Mouse (Mus musculus): ENCODE data around the gene Polr3gl. TPM values are rescaled to one million over a fixed set of nuclear protein-coding genes. Genes with fewer than 3 reads are reported as not detected.

Polr3gl gene
- polyA plus RNA-seq, 1 experiment from 2014 or later: 20.5 TPM

DNA sequence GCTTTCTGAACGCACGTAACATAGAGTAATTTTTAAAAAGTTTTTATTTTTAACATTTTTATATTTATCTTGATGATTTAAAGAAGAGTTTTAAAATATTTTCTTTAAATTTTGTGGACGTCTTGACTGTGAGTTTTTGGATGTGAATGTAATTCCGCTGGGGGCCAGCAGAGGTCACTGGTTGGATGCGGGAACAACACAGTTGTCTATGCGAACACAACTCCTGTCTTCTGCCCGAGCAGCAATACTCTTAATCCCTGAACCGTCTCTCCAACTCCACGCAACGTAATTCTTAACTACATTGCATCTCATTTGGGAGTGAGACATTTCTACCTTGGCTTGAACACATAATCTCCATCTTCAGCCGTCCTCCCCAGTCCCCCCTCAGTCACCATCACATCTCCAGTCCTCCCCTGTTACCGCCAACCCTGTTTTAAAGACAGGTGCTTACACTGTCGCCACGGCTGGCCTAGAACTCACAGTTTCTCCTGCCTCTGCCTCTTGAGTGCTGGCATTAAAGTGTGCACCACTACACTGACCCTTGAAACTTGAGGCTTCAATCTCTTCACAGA is 46.5 kb downstream of the Polr3gl start:
- Histone ChIP-seq H3K4me1 (ENCODE audit: control insufficient read depth, insufficient read depth, low read length) (no peaks in the 10 kb centered on the region), H3K9me3 (ENCODE audit: control insufficient read depth, low read length) (no peaks in the 10 kb centered on the region), H3K9ac (replicated peaks; ENCODE audit: low read depth, low read length) (no peak overlapping the region), H3K4me3 (ENCODE audit: low read depth, low read length) (no peak overlapping the region), H3K27ac (ENCODE audit: low read depth, low read length) (no peak overlapping the region), H3K4me2 (ENCODE audit: low read depth, low read length) (peak overlapping the region; percentile 9; the same call in 1 of the 2 replicates), H3K36me3 (ENCODE audit: control insufficient read depth, insufficient read depth, low read length) (no peaks in the 10 kb centered on the region), H3K27me3 (ENCODE audit: control insufficient read depth, insufficient read depth, low read length) (no peaks in the 10 kb centered on the region)
- 12% methylated on average over 14 of the region's 14 CpGs for WGBS
- ATAC-seq (ENCODE audit: low read depth): peak; percentile 63; the same call in 1 of the 2 replicates

DNA sequence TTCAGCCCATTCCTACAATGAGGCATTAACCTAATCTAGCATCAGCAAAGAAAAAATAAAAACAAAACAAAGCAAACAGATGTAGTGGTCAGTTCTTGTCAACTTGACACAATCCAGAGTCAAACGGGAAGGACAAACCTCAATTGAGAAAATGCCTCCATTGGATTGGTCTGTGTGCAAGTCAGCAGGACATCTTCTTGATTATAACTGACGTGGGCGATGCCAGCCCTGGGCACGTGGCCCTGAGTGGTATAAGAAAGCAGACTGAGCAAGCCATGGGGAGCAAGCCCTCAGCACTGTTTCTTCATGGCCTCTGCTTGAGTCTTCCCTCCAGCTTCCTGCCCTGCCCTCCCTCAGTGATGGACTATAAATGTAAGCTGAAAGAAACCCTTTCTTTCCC is 47.1 kb downstream of the Polr3gl start:
- no peak overlapping the region for H3K4me2 ChIP-seq (ENCODE audit: low read depth, low read length)
- no peaks in the 10 kb centered on the region for H3K9me3 ChIP-seq (ENCODE audit: control insufficient read depth, low read length)
- H3K27me3 ChIP-seq (ENCODE audit: control insufficient read depth, insufficient read depth, low read length): no peaks in the 10 kb centered on the region
- no peaks in the 10 kb centered on the region for H3K4me1 ChIP-seq (ENCODE audit: control insufficient read depth, insufficient read depth, low read length)
- H3K4me3 ChIP-seq (ENCODE audit: low read depth, low read length): no peak overlapping the region
- no peak overlapping the region for H3K9ac ChIP-seq (replicated peaks; ENCODE audit: low read depth, low read length)
- peak; percentile 21; the same call in 1 of the 2 replicates for ATAC-seq (ENCODE audit: low read depth)
- no peaks in the 10 kb centered on the region for H3K36me3 ChIP-seq (ENCODE audit: control insufficient read depth, insufficient read depth, low read length)
- WGBS: 42% methylated on average over 4 of the region's 4 CpGs
- H3K27ac ChIP-seq (ENCODE audit: low read depth, low read length): no peak overlapping the region

DNA sequence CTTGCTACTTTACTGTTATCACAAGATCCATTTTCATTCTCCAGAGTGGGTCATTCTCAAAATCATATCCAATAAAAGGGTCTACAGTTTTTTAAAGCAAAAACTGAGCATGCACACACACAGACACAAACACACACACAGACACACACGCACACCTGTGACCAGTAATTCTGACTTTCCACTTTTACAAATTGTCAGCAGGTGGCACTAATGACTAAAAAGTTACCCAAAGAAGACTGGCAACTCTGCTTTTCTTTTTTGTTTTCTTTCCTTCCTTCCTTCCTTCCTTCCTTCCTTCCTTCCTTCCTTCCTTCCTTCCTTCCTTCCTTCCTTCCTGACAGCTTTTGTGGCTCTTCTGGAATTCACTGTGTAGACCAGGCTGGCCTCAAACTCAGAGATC is 48.4 kb downstream of the Polr3gl start:
- Histone ChIP-seq H3K4me1 (ENCODE audit: control insufficient read depth, insufficient read depth, low read length) (no peaks in the 10 kb centered on the region), H3K4me3 (ENCODE audit: low read depth, low read length) (no peak overlapping the region), H3K27ac (ENCODE audit: low read depth, low read length) (no peak overlapping the region), H3K9ac (replicated peaks; ENCODE audit: low read depth, low read length) (no peak overlapping the region), H3K36me3 (ENCODE audit: control insufficient read depth, insufficient read depth, low read length) (no peaks in the 10 kb centered on the region), H3K27me3 (ENCODE audit: control insufficient read depth, insufficient read depth, low read length) (no peaks in the 10 kb centered on the region), H3K4me2 (ENCODE audit: low read depth, low read length) (no peak overlapping the region), H3K9me3 (ENCODE audit: control insufficient read depth, low read length) (no peaks in the 10 kb centered on the region)
- no peak for ATAC-seq (ENCODE audit: low read depth)
- WGBS: 41% methylated on average over 1 of the region's 1 CpGs

DNA sequence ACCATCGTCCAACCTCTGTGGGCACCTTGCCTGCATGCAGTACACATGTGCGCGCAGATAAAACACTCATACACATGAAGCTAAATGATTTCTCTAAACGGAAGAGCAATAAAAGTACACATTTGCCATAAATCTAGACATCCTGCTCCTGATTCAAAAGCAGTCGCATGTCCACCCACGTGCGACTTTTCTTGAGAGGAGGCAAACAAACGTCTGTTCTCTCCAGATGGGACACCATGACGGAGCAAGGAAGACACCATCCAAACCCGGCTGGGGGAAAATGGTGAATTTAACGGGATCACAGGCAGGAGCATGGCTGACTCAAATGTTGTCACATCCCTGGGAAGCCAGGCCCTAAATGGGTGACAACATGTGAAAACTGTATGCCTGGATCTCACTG is 50.6 kb downstream of the Polr3gl start:
- Histone ChIP-seq H3K4me2 (ENCODE audit: low read depth, low read length) (no peak overlapping the region), H3K4me1 (ENCODE audit: control insufficient read depth, insufficient read depth, low read length) (no peaks in the 10 kb centered on the region), H3K36me3 (ENCODE audit: control insufficient read depth, insufficient read depth, low read length) (no peaks in the 10 kb centered on the region), H3K27ac (ENCODE audit: low read depth, low read length) (no peak overlapping the region), H3K27me3 (ENCODE audit: control insufficient read depth, insufficient read depth, low read length) (no peaks in the 10 kb centered on the region), H3K9me3 (ENCODE audit: control insufficient read depth, low read length) (no peaks in the 10 kb centered on the region), H3K4me3 (ENCODE audit: low read depth, low read length) (no peak overlapping the region), H3K9ac (replicated peaks; ENCODE audit: low read depth, low read length) (no peak overlapping the region)
- ATAC-seq (ENCODE audit: low read depth): no peak
- WGBS: 83% methylated on average over 11 of the region's 11 CpGs

DNA sequence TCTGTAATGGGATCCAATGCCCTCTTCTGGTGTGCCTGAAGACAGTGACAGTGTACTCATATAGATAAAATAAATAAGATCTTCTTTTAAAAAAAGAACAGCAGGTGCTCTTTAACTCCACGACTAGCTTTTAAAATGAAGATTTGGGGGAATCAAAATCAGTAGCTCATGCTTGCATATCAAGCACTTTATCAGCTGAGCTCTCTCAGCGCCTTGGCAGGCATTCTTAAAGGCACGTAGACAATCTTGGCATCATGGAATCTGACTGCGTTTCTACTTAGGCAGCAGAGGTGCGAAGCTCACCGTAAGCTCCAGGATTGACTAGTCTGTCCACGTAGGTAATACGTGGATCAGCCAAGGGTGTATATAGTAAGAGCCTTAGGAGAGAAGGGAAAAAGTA is 51.4 kb downstream of the Polr3gl start:
- no peaks in the 10 kb centered on the region for H3K27me3 ChIP-seq (ENCODE audit: control insufficient read depth, insufficient read depth, low read length)
- no peaks in the 10 kb centered on the region for H3K36me3 ChIP-seq (ENCODE audit: control insufficient read depth, insufficient read depth, low read length)
- H3K4me2 ChIP-seq (ENCODE audit: low read depth, low read length): no peak overlapping the region
- H3K9ac ChIP-seq (replicated peaks; ENCODE audit: low read depth, low read length): no peak overlapping the region
- H3K9me3 ChIP-seq (ENCODE audit: control insufficient read depth, low read length): no peaks in the 10 kb centered on the region
- WGBS: 81% methylated on average over 8 of the region's 8 CpGs
- ATAC-seq (ENCODE audit: low read depth): no peak
- no peak overlapping the region for H3K4me3 ChIP-seq (ENCODE audit: low read depth, low read length)
- no peak overlapping the region for H3K27ac ChIP-seq (ENCODE audit: low read depth, low read length)
- no peaks in the 10 kb centered on the region for H3K4me1 ChIP-seq (ENCODE audit: control insufficient read depth, insufficient read depth, low read length)

DNA sequence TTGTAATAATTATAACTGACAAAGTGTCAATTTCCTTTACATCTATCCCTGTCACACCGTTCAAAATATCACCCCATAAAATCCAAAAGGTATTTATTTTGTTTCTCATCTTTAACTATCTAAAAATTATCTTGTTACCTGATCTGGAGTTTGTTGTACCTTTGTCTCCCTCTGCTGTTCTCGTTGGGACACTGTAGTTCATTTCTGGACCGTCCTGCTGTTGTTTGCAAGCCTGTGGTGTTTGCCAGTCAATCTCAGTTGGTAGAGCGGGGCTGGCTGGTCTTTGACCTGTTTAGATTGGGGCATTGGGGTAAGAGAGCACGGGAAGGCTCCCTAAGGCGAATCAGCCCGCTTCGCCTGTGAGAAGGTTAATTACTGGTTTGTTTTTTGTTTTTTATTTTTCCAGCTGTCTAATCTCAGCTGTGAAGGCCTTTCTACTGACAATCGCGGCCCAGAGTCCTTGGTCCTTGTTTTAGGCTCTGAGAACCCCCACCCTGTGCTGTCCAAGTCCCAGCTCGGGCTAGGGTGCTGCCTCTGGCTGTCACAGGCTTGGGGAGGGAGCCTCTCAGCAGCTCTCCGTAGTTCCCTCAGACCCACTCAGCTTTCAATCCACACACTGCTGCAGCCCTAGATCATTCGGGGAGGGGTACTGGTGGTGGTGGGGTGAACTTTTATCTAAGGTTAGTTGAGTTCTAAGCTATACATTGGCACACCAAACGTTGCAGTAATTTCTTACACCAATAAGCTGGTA is 52.5 kb downstream of the Polr3gl start:
- 25% methylated on average over 14 of the region's 14 CpGs for WGBS
- Histone ChIP-seq H3K27me3 (ENCODE audit: control insufficient read depth, insufficient read depth, low read length) (no peaks in the 10 kb centered on the region), H3K4me3 (ENCODE audit: low read depth, low read length) (no peak overlapping the region), H3K27ac (ENCODE audit: low read depth, low read length) (no peak overlapping the region), H3K4me1 (ENCODE audit: control insufficient read depth, insufficient read depth, low read length) (no peaks in the 10 kb centered on the region), H3K36me3 (ENCODE audit: control insufficient read depth, insufficient read depth, low read length) (no peaks in the 10 kb centered on the region), H3K9me3 (ENCODE audit: control insufficient read depth, low read length) (no peaks in the 10 kb centered on the region), H3K4me2 (ENCODE audit: low read depth, low read length) (no peak overlapping the region), H3K9ac (replicated peaks; ENCODE audit: low read depth, low read length) (no peak overlapping the region)
- peak; percentile 58; the same call in 1 of the 2 replicates for ATAC-seq (ENCODE audit: low read depth)

DNA sequence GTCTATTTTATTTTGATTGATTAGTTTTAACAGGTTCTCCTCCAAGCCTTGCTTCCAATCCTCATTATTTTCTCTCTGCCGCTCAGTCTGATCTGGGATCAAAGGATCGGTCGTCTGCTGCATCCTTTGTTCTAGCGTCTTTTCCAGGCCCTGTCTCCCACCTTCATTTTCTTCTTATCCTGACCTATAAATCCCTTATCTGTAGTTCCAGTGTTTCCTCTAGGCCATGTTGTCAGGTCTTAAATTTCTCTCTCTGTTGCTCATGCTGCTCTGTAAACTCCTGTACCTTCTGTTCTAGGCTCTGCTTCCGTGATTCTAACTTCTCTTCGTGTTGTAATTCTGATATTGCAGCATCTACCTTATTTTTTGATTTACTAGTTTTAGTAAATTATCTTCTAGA is 53.2 kb downstream of the Polr3gl start:
- Histone ChIP-seq H3K4me3 (ENCODE audit: low read depth, low read length) (no peak overlapping the region), H3K9me3 (ENCODE audit: control insufficient read depth, low read length) (no peaks in the 10 kb centered on the region), H3K4me2 (ENCODE audit: low read depth, low read length) (no peak overlapping the region), H3K27ac (ENCODE audit: low read depth, low read length) (no peak overlapping the region), H3K27me3 (ENCODE audit: control insufficient read depth, insufficient read depth, low read length) (no peaks in the 10 kb centered on the region), H3K4me1 (ENCODE audit: control insufficient read depth, insufficient read depth, low read length) (no peaks in the 10 kb centered on the region), H3K36me3 (ENCODE audit: control insufficient read depth, insufficient read depth, low read length) (no peaks in the 10 kb centered on the region), H3K9ac (replicated peaks; ENCODE audit: low read depth, low read length) (no peak overlapping the region)
- no peak for ATAC-seq (ENCODE audit: low read depth)
- 28% methylated on average over 6 of the region's 6 CpGs for WGBS

DNA sequence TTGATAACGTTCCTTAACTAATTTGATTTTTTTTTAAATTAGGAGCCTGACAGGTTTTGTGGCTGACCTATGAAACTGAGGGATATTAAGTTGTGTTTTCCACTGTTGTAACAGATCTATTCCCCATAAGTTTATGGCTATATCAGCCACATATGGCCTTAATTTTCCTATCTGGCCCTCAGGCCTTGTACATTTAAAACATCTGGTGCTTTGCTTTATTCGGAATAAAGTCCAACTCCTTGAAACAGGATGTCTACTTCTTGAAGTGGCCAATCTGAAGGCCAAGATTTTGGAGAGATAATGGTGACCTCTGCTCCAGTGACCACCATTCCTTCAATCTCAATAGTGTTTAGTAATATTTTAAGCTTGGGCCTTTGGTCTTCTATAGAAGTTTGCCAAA is 54.7 kb downstream of the Polr3gl start:
- ATAC-seq (ENCODE audit: low read depth): no peak
- Histone ChIP-seq H3K9me3 (ENCODE audit: control insufficient read depth, low read length) (no peaks in the 10 kb centered on the region), H3K4me2 (ENCODE audit: low read depth, low read length) (no peak overlapping the region), H3K4me3 (ENCODE audit: low read depth, low read length) (no peak overlapping the region), H3K9ac (replicated peaks; ENCODE audit: low read depth, low read length) (no peak overlapping the region), H3K36me3 (ENCODE audit: control insufficient read depth, insufficient read depth, low read length) (no peaks in the 10 kb centered on the region), H3K4me1 (ENCODE audit: control insufficient read depth, insufficient read depth, low read length) (no peaks in the 10 kb centered on the region), H3K27me3 (ENCODE audit: control insufficient read depth, insufficient read depth, low read length) (no peaks in the 10 kb centered on the region), H3K27ac (ENCODE audit: low read depth, low read length) (no peak overlapping the region)
- WGBS: 80% methylated on average over 2 of the region's 2 CpGs

DNA sequence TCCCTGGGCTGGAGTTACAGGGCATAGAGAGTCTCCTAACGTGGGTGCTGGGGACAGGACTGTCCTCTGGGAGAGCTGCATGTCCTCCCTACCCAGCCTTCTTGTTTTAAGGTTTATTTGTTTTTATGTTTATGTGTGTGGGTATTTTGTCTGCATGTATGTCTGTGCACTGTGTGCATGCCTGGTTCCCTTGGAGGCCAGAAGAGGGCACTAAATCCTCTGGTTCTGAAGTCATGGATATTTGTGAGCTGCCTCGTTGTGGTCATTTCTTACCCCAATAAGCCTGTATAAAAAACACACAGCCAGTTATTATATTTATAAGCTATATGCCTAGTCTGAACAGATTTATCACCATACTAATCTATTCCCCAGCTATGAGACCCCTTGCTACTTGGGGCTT is 59.7 kb downstream of the Polr3gl start:
- Histone ChIP-seq H3K4me1 (ENCODE audit: control insufficient read depth, insufficient read depth, low read length) (no peaks in the 10 kb centered on the region), H3K9ac (replicated peaks; ENCODE audit: low read depth, low read length) (no peak overlapping the region), H3K36me3 (ENCODE audit: control insufficient read depth, insufficient read depth, low read length) (no peaks in the 10 kb centered on the region), H3K27me3 (ENCODE audit: control insufficient read depth, insufficient read depth, low read length) (no peaks in the 10 kb centered on the region), H3K4me2 (ENCODE audit: low read depth, low read length) (no peak overlapping the region), H3K27ac (ENCODE audit: low read depth, low read length) (no peak overlapping the region), H3K9me3 (ENCODE audit: control insufficient read depth, low read length) (no peaks in the 10 kb centered on the region), H3K4me3 (ENCODE audit: low read depth, low read length) (no peak overlapping the region)
- no peak for ATAC-seq (ENCODE audit: low read depth)
- 49% methylated on average over 2 of the region's 2 CpGs for WGBS

All from neural tube, embryonic 14.5 days (tissue).